Mouse (Mus musculus) kidney, adult 18-20 months (tissue): ENCODE data around the gene Dars.
A peak's percentile ranks its signal among the peaks of the same experiment; 100 is the strongest.

Experiments used
- DNase-seq: peaks from one replicate; pipeline ENCODE4 v3.0.0; 2021

Dars gene

GRCm38 (mm10) chr1:128416584-128417532, at the start of gene Dars:
Dars (minus strand) TSS chr1:128417368.
- DNase-seq = peak; percentile 95

- DNase-seq = no peak
Observed at GRCm38 (mm10) chr1:128466828-128467227, 49.7 kb upstream of the Dars start.

DNA sequence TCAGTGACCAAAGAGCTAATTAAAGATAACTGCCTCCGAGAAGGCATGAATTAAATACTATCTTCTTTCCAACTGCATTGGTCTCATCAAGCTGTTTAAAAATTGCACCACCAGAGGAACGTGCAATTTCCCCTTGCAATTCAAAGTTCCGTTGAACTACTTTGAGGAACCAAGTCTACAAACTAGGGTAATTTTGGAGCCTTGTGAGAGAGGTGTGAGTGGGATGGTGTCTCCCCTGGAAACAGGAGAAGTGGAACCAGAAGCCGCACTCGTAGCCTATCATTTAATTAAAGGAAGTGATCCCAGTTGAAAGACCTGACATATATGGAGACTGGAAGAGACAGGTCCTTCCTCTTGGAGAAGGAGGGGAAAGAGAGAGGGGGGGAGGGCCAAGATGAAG, 46.3 kb upstream of the Dars start:
- DNase-seq = no peak

GRCm38 (mm10) chr1:128462389-128462788, 45.2 kb upstream of the Dars start:
- DNase-seq = no peak

DNA sequence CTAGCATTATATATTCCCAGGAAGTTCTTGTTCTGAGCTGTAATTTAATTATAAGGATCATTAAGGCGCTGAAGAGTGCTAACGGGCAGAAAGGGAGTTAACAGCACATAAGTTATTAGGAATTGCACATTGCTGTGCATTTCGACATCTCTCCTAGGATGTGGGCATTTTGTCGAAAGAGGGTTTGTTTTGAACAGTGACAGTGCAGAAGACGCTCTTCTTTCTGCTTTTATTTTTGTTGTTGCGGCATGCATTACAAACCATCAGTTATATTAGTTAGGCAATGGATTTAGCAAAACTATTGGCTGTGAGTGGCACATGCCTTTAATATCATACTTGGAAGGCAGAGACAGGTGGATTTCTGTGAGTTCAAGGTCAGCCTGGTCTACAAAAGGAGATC, 43.6 kb upstream of the Dars start:
- DNase-seq = no peak

GRCm38 (mm10) chr1:128459439-128459838, 42.3 kb upstream of the Dars start:
- DNase-seq = no peak

GRCm38 (mm10) chr1:128459011-128459410, 41.8 kb upstream of the Dars start:
- DNase-seq = no peak

GRCm38 (mm10) chr1:128456844-128457445, 39.8 kb upstream of the Dars start:
- peak; percentile 31 for DNase-seq

DNA sequence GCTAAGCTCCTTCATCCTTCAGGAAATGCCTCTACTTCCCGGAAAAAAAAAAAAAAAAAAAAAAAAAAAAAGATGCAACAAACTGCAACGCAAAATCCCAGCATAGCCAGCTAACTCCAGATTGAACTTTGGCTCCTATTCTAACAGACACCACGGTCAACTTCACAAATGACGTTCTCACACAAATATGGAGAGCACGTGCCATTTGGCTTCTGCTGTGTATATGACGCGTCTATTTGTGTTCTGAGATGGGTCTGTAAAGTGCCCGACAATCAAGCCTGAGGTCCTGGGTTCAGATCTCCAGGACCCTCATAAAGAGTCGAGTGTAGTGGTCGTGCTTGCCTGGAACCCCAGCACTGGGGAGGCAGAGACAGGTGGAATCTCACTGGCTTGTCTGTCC, 39.1 kb upstream of the Dars start:
- DNase-seq = no peak

DNA sequence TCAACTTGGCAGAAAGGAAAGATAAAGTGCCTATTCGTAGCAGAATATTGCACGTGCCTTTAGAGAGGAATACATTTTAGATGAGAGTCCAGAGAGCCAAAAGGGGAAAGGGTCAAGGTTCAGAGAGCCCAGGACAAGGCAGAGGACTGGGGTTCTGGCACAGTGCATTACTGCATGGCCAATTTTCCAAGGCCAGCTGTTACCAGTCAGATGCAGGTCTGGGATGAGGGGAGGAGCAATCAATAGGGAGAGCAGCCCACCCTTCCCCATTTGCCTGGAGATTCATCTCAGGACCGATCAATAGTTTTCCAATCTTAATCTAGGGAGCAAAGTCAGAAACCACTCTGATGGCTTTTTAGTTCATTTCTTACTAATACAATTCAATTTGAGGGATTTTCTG, 35.0 kb upstream of the Dars start:
- no peak for DNase-seq

DNA sequence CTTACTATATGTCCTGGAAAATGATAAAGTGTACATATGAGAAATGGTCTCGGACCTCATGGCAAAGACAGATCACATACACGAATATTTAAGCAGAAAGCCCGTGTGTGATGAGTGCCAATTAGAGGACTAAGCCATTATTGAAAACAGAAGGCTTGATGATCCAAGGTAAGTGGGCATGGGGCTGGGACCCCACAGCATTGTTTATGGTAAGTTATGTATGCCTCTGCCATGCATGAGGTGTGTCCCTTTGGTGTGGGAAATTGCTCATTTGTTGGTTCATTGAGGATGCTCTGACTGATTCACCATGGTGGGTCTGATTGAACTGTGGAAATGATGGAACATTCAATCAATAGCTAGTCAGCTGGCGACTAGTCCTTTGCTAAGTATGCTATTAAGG, 34.0 kb upstream of the Dars start:
- DNase-seq = no peak

DNA sequence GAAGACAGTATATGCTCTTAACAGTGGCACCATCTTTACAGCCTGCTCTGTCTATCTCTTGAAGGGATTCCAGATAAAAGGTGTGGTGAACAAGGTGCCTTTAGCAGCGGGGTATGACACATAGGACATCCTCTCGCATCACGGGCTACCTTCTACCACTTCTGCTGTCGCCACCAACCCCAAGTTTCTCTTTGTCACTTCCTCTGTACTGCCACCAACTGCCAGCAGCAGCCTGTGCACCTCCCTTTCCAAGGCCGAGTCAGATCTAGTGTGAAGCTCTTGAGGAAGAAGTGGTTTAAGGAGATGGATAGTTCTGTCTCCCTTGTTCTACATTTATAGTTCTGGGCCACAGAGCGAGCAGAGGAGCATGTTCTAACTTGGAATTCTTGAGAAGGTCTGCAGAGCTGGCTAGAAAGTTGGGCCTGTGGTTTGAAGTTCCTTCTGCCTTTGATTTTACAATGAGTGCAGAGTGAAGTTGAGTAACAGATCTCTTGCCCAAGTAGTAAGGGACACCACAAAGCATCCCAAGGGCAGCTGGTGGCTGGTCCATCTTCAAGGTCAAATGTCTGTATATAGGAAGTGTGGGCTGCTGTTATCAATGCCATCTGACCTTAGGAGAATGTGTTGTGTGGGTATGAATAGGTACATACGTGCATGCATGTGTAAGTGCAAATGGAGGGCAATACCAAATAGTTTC, 30.2 kb upstream of the Dars start:
- DNase-seq = no peak

GRCm38 (mm10) chr1:128443890-128444839, 27.0 kb upstream of the Dars start:
- DNase-seq = no peak

DNA sequence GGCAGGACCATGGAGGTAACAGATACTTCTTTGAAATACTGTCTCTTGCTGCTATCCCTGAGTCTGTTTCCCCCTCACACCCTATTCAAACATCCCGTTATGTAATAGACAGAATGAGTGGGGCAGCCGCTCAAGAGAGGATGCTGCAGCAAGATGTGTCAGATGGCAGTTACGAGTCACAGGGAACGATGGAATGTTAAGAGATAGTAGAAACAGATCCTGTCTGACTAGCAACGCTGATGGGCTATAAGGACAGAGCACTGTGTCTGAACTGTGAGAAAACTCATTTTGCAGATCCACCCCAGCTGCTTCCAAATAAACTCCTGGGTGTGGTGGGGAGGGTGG, 23.9 kb upstream of the Dars start:
- no peak for DNase-seq

GRCm38 (mm10) chr1:128440386-128441128, 23.4 kb upstream of the Dars start:
- DNase-seq = no peak

DNA sequence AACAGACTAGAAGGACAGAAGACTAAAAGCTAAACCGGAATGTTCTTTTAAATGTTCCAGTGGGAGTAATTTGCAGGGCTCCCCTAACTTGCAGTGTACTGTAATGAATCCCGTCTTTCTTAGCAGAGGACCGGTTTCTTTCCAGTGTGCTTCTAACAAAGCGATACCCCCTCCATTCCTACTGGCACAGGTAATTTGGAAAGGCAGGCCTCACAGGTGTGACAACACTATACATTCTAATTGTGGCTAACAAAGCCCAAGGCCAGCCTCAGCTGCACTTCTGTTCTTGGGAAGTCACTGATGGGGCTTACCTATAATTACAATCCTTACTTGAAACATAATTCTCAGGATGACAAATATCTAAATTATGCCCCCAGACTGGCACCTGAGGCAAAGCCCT, 22.4 kb upstream of the Dars start:
- no peak for DNase-seq

DNA sequence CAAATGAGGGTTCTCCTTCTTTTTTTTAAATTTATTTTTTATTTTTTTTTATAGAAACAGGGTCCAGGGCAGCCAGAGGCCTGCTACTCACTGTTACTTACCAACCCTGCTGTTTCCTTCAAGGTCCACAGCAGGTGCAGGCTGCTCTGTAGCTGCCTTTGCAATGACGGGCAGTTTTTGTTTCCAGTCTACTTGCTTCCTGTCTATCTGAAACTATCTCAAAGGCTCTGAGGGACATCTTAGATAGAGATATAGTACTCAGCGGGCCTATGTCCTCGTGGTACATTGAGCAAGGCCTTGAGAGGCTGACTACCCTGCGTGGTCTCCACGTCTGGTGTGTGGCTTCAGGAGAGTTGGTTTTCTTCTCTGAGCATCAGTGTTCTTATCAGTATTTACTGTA, 21.4 kb upstream of the Dars start:
- DNase-seq = no peak

GRCm38 (mm10) chr1:128437276-128437675, 20.1 kb upstream of the Dars start:
- no peak for DNase-seq

GRCm38 (mm10) chr1:128436015-128436414, 18.8 kb upstream of the Dars start:
- no peak for DNase-seq

- no peak for DNase-seq
Observed at GRCm38 (mm10) chr1:128435551-128435950, 18.4 kb upstream of the Dars start.

GRCm38 (mm10) chr1:128424928-128425327, 7.8 kb upstream of the Dars start:
- DNase-seq = no peak

- DNase-seq = no peak
Observed at GRCm38 (mm10) chr1:128417533-128417888, 343 bp upstream of the Dars start.
